Mouse (Mus musculus): ENCODE measurements around the gene Lipe. TPM values are rescaled to one million over a fixed set of nuclear protein-coding genes. Genes with fewer than 3 reads are reported as not detected.
"Not testable (repeated sequence)": the region's sequence is repeated elsewhere in the genome, so short reads cannot be mapped to it uniquely, and the experiment has no call there.

Lipe gene
- polyA plus RNA-seq, 1 experiment: 3.0 TPM

DNA sequence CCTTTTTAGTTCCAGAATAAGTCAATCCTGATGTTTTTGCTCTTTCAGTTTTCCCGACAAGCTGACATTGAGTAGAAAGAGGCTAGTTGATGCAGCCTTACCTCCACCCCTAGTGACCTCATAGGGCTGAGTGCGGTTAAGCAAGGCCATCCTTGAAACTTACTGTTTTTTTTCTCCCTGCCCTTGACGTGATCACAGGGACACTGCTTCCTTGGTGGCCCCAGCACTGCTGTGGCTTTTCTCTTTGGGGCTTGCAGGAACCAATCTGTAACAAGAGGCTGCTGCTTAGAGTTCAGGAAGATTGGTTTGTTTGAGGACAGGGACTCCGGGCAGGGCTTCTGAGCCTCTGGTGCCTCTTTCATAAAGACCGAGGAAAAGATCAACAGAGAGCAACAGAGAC, 3.5 kb upstream of the Lipe start:
- no peaks in the 10 kb centered on the region for H3K27me3 ChIP-seq (ENCODE audit: control insufficient read depth, insufficient read depth, insufficient read length)
- H3K79me3 ChIP-seq (ENCODE audit: low read depth): no peaks in the 10 kb centered on the region
- no peak for TF ChIP-seq FOSL1 (IDR thresholded peaks at IDR 0.05; ENCODE audit: insufficient read depth, low read length, poor library complexity, severe bottlenecking)
- TF ChIP-seq CEBPB (IDR thresholded peaks at IDR 0.05; ENCODE audit: low read depth): no peak
- TF ChIP-seq MYOG (IDR thresholded peaks at IDR 0.05; ENCODE audit: control insufficient read depth, extremely low read depth, insufficient read length): no peak
- no peak for TF ChIP-seq MYOD1 (IDR thresholded peaks at IDR 0.05; ENCODE audit: control insufficient read depth, insufficient read length, low read depth)
- no peak for TF ChIP-seq USF1 (IDR thresholded peaks at IDR 0.05; ENCODE audit: low read depth)
- TF ChIP-seq MAX (IDR thresholded peaks at IDR 0.05): no peak
- TF ChIP-seq CTCF (IDR thresholded peaks at IDR 0.05; ENCODE audit: control insufficient read depth, insufficient read depth, insufficient read length): no peak
- no peaks in the 10 kb centered on the region for H3K79me2 ChIP-seq (ENCODE audit: control insufficient read depth, insufficient read depth)
- H3K36me3 ChIP-seq (ENCODE audit: control insufficient read depth, insufficient read depth): no peaks in the 10 kb centered on the region
- no peak overlapping the region for H3ac ChIP-seq (ENCODE audit: control insufficient read depth, insufficient read length, low read depth)
- no peak overlapping the region for H3K4me3 ChIP-seq (ENCODE audit: insufficient read depth, poor library complexity, severe bottlenecking)

DNA sequence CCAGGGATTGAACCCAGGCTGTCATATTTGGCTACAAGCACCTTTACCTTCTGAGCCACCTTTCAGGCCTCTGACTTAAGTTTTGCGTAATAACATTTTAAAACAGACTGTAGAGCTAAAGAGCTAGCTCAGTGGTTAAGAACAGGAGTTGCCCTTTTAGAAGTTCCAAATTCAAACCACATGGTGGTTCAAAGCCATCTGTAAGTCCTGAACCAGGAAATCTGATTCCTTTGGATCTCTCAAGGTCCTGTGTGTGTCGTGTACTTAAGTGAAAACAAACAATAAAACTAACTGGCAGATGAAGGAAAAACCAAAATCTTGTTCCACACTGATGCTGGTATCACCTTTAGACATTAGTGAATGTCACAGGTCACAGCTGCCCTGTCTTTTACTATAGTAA, 3.0 kb upstream of the Lipe start:
- TF ChIP-seq CEBPB (IDR thresholded peaks at IDR 0.05; ENCODE audit: low read depth) (no peak), MYOG (IDR thresholded peaks at IDR 0.05; ENCODE audit: control insufficient read depth, extremely low read depth, insufficient read length) (no peak), CTCF (IDR thresholded peaks at IDR 0.05; ENCODE audit: control insufficient read depth, insufficient read depth, insufficient read length) (no peak), FOSL1 (IDR thresholded peaks at IDR 0.05; ENCODE audit: insufficient read depth, low read length, poor library complexity, severe bottlenecking) (no peak), MYOD1 (IDR thresholded peaks at IDR 0.05; ENCODE audit: control insufficient read depth, insufficient read length, low read depth) (no peak), MAX (IDR thresholded peaks at IDR 0.05) (no peak), USF1 (IDR thresholded peaks at IDR 0.05; ENCODE audit: low read depth) (no peak)
- Histone ChIP-seq H3ac (ENCODE audit: control insufficient read depth, insufficient read length, low read depth) (no peak overlapping the region), H3K27me3 (ENCODE audit: control insufficient read depth, insufficient read depth, insufficient read length) (no peaks in the 10 kb centered on the region), H3K79me2 (ENCODE audit: control insufficient read depth, insufficient read depth) (no peaks in the 10 kb centered on the region), H3K36me3 (ENCODE audit: control insufficient read depth, insufficient read depth) (no peaks in the 10 kb centered on the region), H3K79me3 (ENCODE audit: low read depth) (no peaks in the 10 kb centered on the region), H3K4me3 (ENCODE audit: insufficient read depth, poor library complexity, severe bottlenecking) (no peak overlapping the region)

DNA sequence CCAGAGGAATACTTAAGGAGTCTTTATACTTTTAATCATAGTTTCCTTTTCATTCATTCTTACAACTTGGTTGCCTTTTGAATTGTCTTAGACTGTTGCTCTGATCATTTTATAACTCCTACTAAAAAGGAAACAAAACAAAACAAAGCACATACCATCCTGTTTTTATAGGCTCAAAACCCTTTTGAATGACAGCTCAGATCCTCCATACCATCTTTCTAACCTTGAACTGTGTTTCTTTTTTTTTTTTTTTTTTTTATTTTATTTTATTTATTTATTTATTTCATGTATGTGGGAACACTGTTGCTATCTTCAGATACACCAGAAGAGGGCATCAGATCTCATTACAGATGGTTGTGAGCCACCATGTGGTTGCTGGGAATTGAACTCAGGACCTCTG, 518 bp upstream of the Lipe start:
- not testable (repeated sequence) for H3K79me3 ChIP-seq (ENCODE audit: low read depth); H3K27me3 ChIP-seq (ENCODE audit: control insufficient read depth, insufficient read depth, insufficient read length); H3K36me3 ChIP-seq (ENCODE audit: control insufficient read depth, insufficient read depth); H3ac ChIP-seq (ENCODE audit: control insufficient read depth, insufficient read length, low read depth); H3K4me3 ChIP-seq (ENCODE audit: insufficient read depth, poor library complexity, severe bottlenecking); H3K79me2 ChIP-seq (ENCODE audit: control insufficient read depth, insufficient read depth)

DNA sequence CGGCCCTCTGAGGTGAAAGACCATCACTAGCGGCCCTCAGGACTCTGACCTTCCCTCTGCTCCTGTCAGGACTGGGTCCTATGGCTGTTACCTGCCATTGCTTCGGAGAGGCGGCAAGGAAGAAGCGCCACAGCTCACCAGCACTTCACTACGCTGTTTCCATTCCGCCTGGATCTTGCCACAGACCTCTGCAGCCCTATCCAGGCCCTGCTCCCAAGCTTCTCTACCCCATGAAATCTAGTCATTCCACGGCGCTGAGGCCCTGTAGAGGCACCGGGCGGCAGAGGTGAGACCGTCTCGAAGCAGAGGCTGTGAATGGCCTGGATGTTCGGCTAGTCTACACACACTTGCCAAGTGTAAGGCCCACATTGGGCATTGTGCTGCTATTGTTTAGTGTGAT, 1.9 kb downstream of the Lipe start:
- Histone ChIP-seq H3K27me3 (ENCODE audit: control insufficient read depth, insufficient read depth, insufficient read length) (no peaks in the 10 kb centered on the region), H3K79me3 (ENCODE audit: low read depth) (no peaks in the 10 kb centered on the region), H3K79me2 (ENCODE audit: control insufficient read depth, insufficient read depth) (no peaks in the 10 kb centered on the region), H3K36me3 (ENCODE audit: control insufficient read depth, insufficient read depth) (no peaks in the 10 kb centered on the region), H3K4me3 (ENCODE audit: insufficient read depth, poor library complexity, severe bottlenecking) (no peak overlapping the region), H3ac (ENCODE audit: control insufficient read depth, insufficient read length, low read depth) (no peak overlapping the region)
- TF ChIP-seq USF1 (IDR thresholded peaks at IDR 0.05; ENCODE audit: low read depth) (no peak), CTCF (IDR thresholded peaks at IDR 0.05; ENCODE audit: control insufficient read depth, insufficient read depth, insufficient read length) (no peak), MYOG (IDR thresholded peaks at IDR 0.05; ENCODE audit: control insufficient read depth, extremely low read depth, insufficient read length) (no peak), CEBPB (IDR thresholded peaks at IDR 0.05; ENCODE audit: low read depth) (no peak), FOSL1 (IDR thresholded peaks at IDR 0.05; ENCODE audit: insufficient read depth, low read length, poor library complexity, severe bottlenecking) (no peak), MAX (IDR thresholded peaks at IDR 0.05) (no peak), MYOD1 (IDR thresholded peaks at IDR 0.05; ENCODE audit: control insufficient read depth, insufficient read length, low read depth) (no peak)

DNA sequence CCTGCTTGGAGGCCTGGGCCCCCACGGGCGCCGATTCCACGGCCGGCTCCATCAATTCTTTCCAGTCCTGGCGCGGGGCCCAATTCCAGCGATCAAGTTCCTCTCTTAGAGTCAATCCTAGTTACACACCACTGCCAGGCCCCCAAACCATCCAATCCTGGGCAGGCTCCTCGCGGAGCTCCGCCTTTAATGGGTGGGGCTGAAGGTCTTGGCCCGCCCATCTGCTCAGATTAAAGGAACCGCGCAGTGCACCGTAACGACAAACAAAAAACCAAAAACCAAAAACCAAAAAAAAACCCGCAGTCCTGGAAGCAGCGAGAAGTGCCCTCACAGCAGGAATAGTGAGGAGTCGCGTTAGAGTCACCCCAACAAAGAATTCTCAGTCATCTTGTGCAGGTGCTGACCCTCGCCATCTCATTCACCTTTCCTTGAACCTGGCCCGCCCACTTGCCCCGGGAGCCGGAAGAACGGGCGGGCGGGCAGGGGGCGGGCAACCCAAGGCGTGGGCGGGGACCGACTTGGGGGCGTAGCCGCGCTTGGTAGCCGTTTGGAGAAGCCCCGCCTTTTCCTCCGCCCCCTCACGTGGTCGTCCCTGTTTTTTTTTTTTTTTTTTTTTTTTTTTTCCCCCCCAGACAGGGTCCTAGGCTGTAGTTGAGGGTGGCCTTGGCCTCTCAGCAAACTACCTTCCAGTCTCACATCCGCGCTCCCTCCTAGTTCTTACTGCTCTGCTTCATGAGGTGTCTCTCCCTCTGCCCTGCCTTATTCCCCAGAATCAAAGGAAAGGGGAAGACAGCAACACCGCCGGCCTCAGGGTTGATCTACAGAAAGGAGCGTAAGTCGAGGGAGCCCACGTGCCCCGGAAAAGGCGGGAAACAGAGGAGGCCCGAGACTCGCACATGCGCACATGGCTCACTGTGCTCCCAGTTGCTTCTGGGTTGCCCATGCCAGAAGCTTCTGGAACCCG, 2.7 kb downstream of the Lipe start:
- Histone ChIP-seq H3K79me2 (ENCODE audit: control insufficient read depth, insufficient read depth) (no peaks in the 10 kb centered on the region), H3K36me3 (ENCODE audit: control insufficient read depth, insufficient read depth) (no peaks in the 10 kb centered on the region), H3K27me3 (ENCODE audit: control insufficient read depth, insufficient read depth, insufficient read length) (no peaks in the 10 kb centered on the region), H3K4me3 (ENCODE audit: insufficient read depth, poor library complexity, severe bottlenecking) (peak overlapping the region; percentile 30), H3ac (ENCODE audit: control insufficient read depth, insufficient read length, low read depth) (no peak overlapping the region), H3K79me3 (ENCODE audit: low read depth) (no peaks in the 10 kb centered on the region)
- TF ChIP-seq USF1 (IDR thresholded peaks at IDR 0.05; ENCODE audit: low read depth) (peak; percentile 79), MAX (IDR thresholded peaks at IDR 0.05) (no peak)

DNA sequence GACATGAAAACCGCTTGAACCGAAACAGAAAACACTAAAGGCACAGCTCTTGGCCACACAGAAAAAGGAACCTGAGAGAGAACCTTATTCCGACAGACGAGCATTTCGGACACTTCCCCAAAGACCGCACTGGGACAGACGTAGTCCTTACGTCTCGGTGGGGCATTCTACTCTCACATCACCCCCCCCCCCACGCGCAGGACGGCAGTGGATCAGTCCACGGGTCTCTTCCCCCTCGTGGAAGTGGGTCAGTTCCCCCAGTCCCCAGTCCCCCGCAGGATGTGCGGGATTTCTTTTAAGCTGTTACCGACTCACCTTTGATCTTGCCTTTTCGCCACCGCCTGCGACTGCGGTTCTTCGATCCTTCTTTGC, 3.3 kb downstream of the Lipe start:
- H3K79me2 ChIP-seq (ENCODE audit: control insufficient read depth, insufficient read depth): no peaks in the 10 kb centered on the region
- no peaks in the 10 kb centered on the region for H3K36me3 ChIP-seq (ENCODE audit: control insufficient read depth, insufficient read depth)
- no peaks in the 10 kb centered on the region for H3K27me3 ChIP-seq (ENCODE audit: control insufficient read depth, insufficient read depth, insufficient read length)
- peak overlapping the region; percentile 30 for H3K4me3 ChIP-seq (ENCODE audit: insufficient read depth, poor library complexity, severe bottlenecking)
- H3ac ChIP-seq (ENCODE audit: control insufficient read depth, insufficient read length, low read depth): no peak overlapping the region
- no peaks in the 10 kb centered on the region for H3K79me3 ChIP-seq (ENCODE audit: low read depth)
- TF ChIP-seq CEBPB (IDR thresholded peaks at IDR 0.05; ENCODE audit: low read depth): no peak
- no peak for TF ChIP-seq MYOD1 (IDR thresholded peaks at IDR 0.05; ENCODE audit: control insufficient read depth, insufficient read length, low read depth)
- no peak for TF ChIP-seq USF1 (IDR thresholded peaks at IDR 0.05; ENCODE audit: low read depth)
- TF ChIP-seq CTCF (IDR thresholded peaks at IDR 0.05; ENCODE audit: control insufficient read depth, insufficient read depth, insufficient read length): no peak
- no peak for TF ChIP-seq MAX (IDR thresholded peaks at IDR 0.05)
- TF ChIP-seq MYOG (IDR thresholded peaks at IDR 0.05; ENCODE audit: control insufficient read depth, extremely low read depth, insufficient read length): no peak
- no peak for TF ChIP-seq FOSL1 (IDR thresholded peaks at IDR 0.05; ENCODE audit: insufficient read depth, low read length, poor library complexity, severe bottlenecking)

Measured in C2C12 (cell line).